Mouse (Mus musculus): ENCODE data around the gene Cyp2a4.
"Not testable (repeated sequence)": the region's sequence is repeated elsewhere in the genome, so short reads cannot be mapped to it uniquely, and the experiment has no call there.

DNA sequence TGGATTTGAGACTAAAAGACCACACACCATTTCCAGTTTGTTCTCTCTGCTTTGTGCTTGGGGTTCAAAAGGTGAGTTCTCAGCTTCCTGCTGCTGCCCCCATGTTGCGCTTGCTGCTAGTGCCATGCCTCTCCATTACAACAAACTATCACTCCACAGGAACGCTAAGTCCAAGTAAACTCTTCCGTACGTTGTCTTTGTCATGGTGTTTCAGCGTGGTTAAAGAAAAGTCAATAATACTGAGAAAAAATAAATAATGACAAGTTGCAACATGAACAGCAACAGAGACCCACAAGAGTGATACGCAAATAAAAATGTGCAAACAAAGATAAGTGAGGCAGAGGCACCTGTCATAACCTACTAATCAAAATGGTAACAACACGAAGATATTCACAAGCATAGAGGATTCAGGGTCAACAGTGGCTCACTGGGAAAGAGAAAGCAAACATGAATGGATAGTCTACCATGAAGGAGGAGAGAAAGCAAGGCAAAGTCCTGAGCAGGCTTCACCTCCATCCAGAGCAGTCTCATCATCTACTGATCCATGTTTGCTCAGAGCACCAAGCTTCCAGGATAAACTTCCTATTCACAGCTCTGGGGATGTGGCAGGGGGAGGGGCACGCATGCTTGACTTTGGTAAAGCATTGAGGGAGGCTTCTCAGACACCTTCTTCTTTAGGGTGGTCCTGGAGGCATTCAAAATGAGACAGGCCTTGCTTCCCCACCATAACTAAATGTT is 3.4 kb upstream of the Cyp2a4 start:
- TF ChIP-seq CHD2 (IDR thresholded peaks at IDR 0.05; ENCODE audit: low read depth, low read length); MAFK (IDR thresholded peaks at IDR 0.05; ENCODE audit: insufficient read depth, low read depth, low read length); ZNF384 (IDR thresholded peaks at IDR 0.05; ENCODE audit: low read depth, low read length); ZC3H11A (IDR thresholded peaks at IDR 0.05; ENCODE audit: borderline replicate concordance, low read depth, low read length): not testable (repeated sequence)
